Mouse (Mus musculus): ENCODE results near the gene Nptn. TPM values are rescaled to one million over a fixed set of nuclear protein-coding genes. Genes with fewer than 3 reads are reported as not detected.

Nptn gene
- total and polyA plus RNA-seq, 2 experiments from 2014 or later = 236 to 298 TPM

DNA sequence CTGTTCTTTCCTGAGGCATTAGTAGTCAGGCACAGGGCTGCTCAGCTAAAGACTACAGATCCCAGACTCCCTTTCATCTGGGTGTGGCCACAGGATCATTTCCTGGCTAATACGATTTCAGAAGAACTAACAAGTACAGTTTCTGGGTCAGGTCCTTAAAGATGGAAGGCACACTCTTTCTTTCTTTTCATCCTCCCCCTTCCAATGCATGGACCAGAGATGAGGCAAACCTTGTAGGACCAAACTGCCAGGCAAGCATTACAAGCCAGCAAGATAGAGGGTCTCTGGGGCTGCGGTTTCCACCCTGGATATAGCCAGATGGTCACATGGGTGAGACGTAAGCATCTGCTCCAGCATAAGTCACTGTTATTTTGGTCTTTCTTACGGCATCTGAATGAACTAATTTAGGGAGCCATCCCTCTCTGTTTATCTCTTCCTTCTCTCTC is 37.1 kb upstream of the Nptn start:
- H3K4me3 ChIP-seq (ENCODE audit: low read depth, low read length) = 0 out of 2 replicates have a peak overlapping the region, but pooled peaks have one; percentile 16
- no peaks in the 10 kb centered on the region for H3K27me3 ChIP-seq (ENCODE audit: insufficient read depth, low read length)
- 0 out of 2 replicates have a peak, but pooled peaks cover 6% of the 10 kb centered on the region for H3K4me1 ChIP-seq (ENCODE audit: insufficient read depth)
- DNase-seq = peak; percentile 55
- no peaks in the 10 kb centered on the region for H3K9me3 ChIP-seq (ENCODE audit: low read length)
- 49% methylated on average over 4 of the region's 4 CpGs for WGBS
- TF ChIP-seq CTCF (IDR thresholded peaks at IDR 0.05; ENCODE audit: low read depth) = no peak
- peak overlapping the region; percentile 28 for H3K9ac ChIP-seq
- H3K36me3 ChIP-seq (ENCODE audit: insufficient read depth) = no peaks in the 10 kb centered on the region
- peak overlapping the region; percentile 72 for H3K27ac ChIP-seq (ENCODE audit: low read depth, low read length)
- peak; percentile 68 for ATAC-seq
- H3K4me2 ChIP-seq (ENCODE audit: low read depth) = peak overlapping the region; percentile 35

DNA sequence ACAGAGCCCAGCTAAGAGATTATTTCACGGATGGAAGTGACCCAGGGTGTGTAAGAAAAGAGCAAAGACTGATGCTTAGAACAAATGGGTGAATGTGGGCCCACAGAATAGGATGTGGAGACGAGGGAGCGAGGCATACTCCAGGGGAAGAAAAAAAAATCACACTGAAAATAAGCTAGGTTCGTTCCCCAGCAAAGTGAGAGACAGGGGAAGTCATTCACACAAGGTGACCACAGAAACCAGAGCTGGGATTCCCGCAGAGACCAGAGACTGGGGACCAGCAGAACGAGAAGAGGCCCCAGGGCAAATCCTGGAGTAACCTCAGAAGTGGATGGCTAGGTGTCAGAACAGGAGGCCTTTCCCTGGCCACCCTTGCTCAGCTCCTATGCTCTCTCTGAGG is 36.6 kb upstream of the Nptn start:
- no peak for ATAC-seq
- H3K4me3 ChIP-seq (ENCODE audit: low read depth, low read length) = no peak overlapping the region

DNA sequence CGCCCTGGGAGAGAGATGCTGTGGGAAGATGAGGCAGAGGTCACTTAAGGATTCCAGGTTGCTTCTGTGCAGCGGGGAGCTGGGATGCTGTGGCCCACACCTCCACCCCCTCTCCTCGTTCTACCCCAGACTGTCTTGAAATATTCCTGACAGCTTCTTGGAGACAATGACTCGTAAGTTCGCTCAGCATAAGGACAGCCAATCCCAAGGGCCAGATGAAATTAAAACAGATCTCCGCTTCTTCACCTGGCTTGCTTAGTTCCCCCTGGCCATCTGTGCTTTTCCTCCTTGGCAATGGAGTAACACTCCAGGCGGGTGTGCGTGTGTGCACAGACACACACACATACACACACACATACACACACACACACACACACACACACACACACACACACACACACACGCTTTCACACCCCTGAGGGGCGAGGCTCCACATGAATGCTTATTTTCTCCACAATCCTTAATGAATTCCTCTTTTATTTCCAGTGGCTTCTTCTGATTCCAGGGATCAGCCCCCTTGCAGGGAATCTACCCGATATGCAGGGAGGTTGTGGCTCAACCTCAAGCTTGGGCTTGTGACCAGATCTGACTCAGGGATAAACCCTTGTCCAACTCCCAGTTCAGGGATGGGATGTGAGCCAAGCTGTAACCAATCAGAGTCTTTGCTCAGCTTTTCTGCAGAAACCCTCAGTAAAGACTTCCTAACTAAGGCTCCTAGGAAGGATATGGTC is 35.2 kb upstream of the Nptn start:
- Histone ChIP-seq H3K4me2 (ENCODE audit: low read depth) (no peak overlapping the region), H3K4me3 (ENCODE audit: low read depth, low read length) (no peak overlapping the region), H3K27me3 (ENCODE audit: insufficient read depth, low read length) (no peaks in the 10 kb centered on the region), H3K36me3 (ENCODE audit: insufficient read depth) (no peaks in the 10 kb centered on the region), H3K27ac (ENCODE audit: low read depth, low read length) (no peak overlapping the region), H3K9ac (no peak overlapping the region), H3K4me1 (ENCODE audit: insufficient read depth) (0 out of 2 replicates have a peak, but pooled peaks cover 6% of the 10 kb centered on the region), H3K9me3 (ENCODE audit: low read length) (no peaks in the 10 kb centered on the region)
- ATAC-seq (peak; percentile 14; the same call in 1 of the 2 replicates), DNase-seq (peak; percentile 36)
- 53% methylated on average over 11 of the region's 11 CpGs for WGBS
- no peak for TF ChIP-seq CTCF (IDR thresholded peaks at IDR 0.05; ENCODE audit: low read depth)

More for the DNA sequence above, 36.6 kb upstream of the Nptn start:
- DNase-seq = no peak
- H3K27ac ChIP-seq (ENCODE audit: low read depth, low read length) = peak overlapping the region; percentile 72
- H3K27me3 ChIP-seq (ENCODE audit: insufficient read depth, low read length) = no peaks in the 10 kb centered on the region
- peak overlapping the region; percentile 35; the same call in 1 of the 2 replicates for H3K4me2 ChIP-seq (ENCODE audit: low read depth)
- 69% methylated on average over 6 of the region's 6 CpGs for WGBS
- no peaks in the 10 kb centered on the region for H3K9me3 ChIP-seq (ENCODE audit: low read length)
- H3K9ac ChIP-seq = peak overlapping the region; percentile 28; the same call in 1 of the 2 replicates
- TF ChIP-seq CTCF (IDR thresholded peaks at IDR 0.05; ENCODE audit: low read depth) = no peak
- 0 out of 2 replicates have a peak, but pooled peaks cover 6% of the 10 kb centered on the region for H3K4me1 ChIP-seq (ENCODE audit: insufficient read depth)
- no peaks in the 10 kb centered on the region for H3K36me3 ChIP-seq (ENCODE audit: insufficient read depth)

DNA sequence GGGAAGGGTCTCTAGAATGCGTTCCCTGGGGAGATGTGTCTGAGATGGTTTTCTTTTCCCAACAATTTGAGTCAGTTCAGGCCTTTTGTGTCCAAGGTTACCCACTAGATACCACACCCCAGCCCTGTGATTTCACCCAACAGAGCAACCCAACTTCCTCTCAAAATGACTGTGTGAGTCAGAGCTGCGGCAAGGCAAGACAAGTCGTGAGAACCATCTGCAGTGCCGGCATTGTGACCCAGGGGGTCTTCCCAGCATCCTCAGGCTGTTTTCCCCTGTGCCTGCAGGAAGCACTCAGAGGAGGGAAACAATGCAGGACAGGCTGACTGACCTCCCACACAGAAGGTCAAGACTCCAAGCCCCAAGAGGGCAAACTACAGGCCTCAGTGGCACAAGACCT is 33.1 kb upstream of the Nptn start:
- Histone ChIP-seq H3K27me3 (ENCODE audit: insufficient read depth, low read length) (no peaks in the 10 kb centered on the region), H3K27ac (ENCODE audit: low read depth, low read length) (no peak overlapping the region), H3K9me3 (ENCODE audit: low read length) (no peaks in the 10 kb centered on the region), H3K4me1 (ENCODE audit: insufficient read depth) (peaks cover 11% of the 10 kb centered on the region; the same call in 1 of the 2 replicates), H3K4me2 (ENCODE audit: low read depth) (no peak overlapping the region), H3K9ac (no peak overlapping the region), H3K36me3 (ENCODE audit: insufficient read depth) (no peaks in the 10 kb centered on the region), H3K4me3 (ENCODE audit: low read depth, low read length) (no peak overlapping the region)
- TF ChIP-seq CTCF (IDR thresholded peaks at IDR 0.05; ENCODE audit: low read depth) = no peak
- no peak for DNase-seq
- no peak for ATAC-seq
- WGBS = 53% methylated on average over 4 of the region's 4 CpGs

DNA sequence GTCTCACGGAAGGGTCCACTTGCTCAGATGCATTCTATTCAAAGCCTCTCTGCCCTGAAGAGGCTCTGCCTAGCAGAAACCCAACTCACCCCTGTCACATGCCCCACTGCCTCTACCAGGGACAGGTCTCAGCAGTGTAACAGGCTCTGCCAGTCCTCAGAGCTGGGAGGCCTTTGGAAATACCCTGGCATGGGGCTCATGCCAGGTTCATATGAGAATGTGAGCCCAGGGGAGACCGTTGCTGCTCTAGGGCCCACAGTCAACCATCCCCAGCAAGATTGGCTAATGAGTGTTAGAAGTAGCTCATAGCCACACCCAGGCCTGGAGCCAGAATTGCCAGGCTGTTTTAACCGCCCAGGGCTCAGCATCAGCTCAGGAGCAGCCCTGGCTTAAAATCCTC is 32.3 kb upstream of the Nptn start:
- no peak overlapping the region for H3K4me2 ChIP-seq (ENCODE audit: low read depth)
- no peaks in the 10 kb centered on the region for H3K36me3 ChIP-seq (ENCODE audit: insufficient read depth)
- H3K27me3 ChIP-seq (ENCODE audit: insufficient read depth, low read length) = no peaks in the 10 kb centered on the region
- H3K9ac ChIP-seq = no peak overlapping the region
- 63% methylated on average over 3 of the region's 3 CpGs for WGBS
- no peak overlapping the region for H3K4me3 ChIP-seq (ENCODE audit: low read depth, low read length)
- no peaks in the 10 kb centered on the region for H3K9me3 ChIP-seq (ENCODE audit: low read length)
- peaks cover 11% of the 10 kb centered on the region; the same call in 1 of the 2 replicates for H3K4me1 ChIP-seq (ENCODE audit: insufficient read depth)
- DNase-seq (no peak), ATAC-seq (no peak)
- no peak for TF ChIP-seq CTCF (IDR thresholded peaks at IDR 0.05; ENCODE audit: low read depth)
- H3K27ac ChIP-seq (ENCODE audit: low read depth, low read length) = no peak overlapping the region

DNA sequence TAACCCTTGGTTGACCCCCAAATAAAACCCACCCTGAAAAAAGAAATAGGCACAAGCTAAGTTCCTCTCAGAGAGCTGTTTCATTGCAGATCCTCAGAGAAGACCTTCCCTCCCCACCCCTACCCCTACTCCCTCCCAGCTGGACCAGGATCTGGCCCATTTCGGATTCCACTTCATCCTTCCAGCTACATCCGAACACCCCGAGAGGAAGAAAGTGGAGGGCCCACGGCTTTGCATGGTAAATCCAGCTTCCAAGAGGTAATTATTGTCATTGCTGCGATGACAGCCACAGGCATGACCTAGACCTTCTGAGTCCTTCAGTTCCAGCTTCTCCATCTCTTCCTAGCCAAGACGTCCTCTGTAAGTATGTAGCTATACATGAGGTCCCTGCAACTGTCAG is 31.1 kb upstream of the Nptn start:
- no peak overlapping the region for H3K4me2 ChIP-seq (ENCODE audit: low read depth)
- no peak overlapping the region for H3K4me3 ChIP-seq (ENCODE audit: low read depth, low read length)
- ATAC-seq (no peak), DNase-seq (no peak)
- H3K9ac ChIP-seq = no peak overlapping the region
- no peak for TF ChIP-seq CTCF (IDR thresholded peaks at IDR 0.05; ENCODE audit: low read depth)
- H3K27ac ChIP-seq (ENCODE audit: low read depth, low read length) = no peak overlapping the region
- H3K27me3 ChIP-seq (ENCODE audit: insufficient read depth, low read length) = no peaks in the 10 kb centered on the region
- H3K36me3 ChIP-seq (ENCODE audit: insufficient read depth) = no peaks in the 10 kb centered on the region
- no peaks in the 10 kb centered on the region for H3K9me3 ChIP-seq (ENCODE audit: low read length)
- 93% methylated on average over 6 of the region's 6 CpGs for WGBS
- H3K4me1 ChIP-seq (ENCODE audit: insufficient read depth) = peaks cover 14% of the 10 kb centered on the region; the same call in 1 of the 2 replicates

DNA sequence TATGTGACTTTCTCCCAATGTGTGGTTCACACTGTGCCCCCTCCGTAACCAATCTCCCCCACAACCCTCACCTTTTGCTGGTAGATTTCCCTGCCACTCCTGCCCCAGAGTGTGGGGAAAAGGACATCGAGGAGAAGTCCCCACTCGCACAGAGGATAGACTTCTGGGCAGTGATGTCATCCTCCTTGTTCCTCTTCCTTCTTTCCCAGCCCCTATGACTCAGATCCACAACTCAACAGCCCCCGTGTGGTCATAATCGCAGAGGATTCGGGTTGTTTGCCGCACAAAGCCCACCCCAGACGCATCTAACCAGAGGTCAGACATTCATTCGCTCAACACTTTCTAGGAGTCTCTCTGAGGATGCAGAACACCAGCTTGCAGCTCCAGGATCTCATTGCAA is 30.0 kb upstream of the Nptn start:
- no peak for TF ChIP-seq CTCF (IDR thresholded peaks at IDR 0.05; ENCODE audit: low read depth)
- H3K27me3 ChIP-seq (ENCODE audit: insufficient read depth, low read length) = no peaks in the 10 kb centered on the region
- no peak for DNase-seq
- ATAC-seq = no peak
- H3K9me3 ChIP-seq (ENCODE audit: low read length) = no peaks in the 10 kb centered on the region
- WGBS = 85% methylated on average over 9 of the region's 9 CpGs
- H3K4me3 ChIP-seq (ENCODE audit: low read depth, low read length) = no peak overlapping the region
- no peak overlapping the region for H3K27ac ChIP-seq (ENCODE audit: low read depth, low read length)
- H3K4me2 ChIP-seq (ENCODE audit: low read depth) = no peak overlapping the region
- H3K36me3 ChIP-seq (ENCODE audit: insufficient read depth) = no peaks in the 10 kb centered on the region
- peaks cover 18% of the 10 kb centered on the region; the same call in 1 of the 2 replicates for H3K4me1 ChIP-seq (ENCODE audit: insufficient read depth)
- no peak overlapping the region for H3K9ac ChIP-seq

Measured in forebrain, postnatal 0 days (tissue).